Mouse (Mus musculus): ENCODE measurements at regions not wholly inside any gene's neighbourhood (a gene's known extent, or its start where the extent isn't known, plus 50 kb on each side); places are given as distances from the start of the nearest gene placed in this dataset.

DNA sequence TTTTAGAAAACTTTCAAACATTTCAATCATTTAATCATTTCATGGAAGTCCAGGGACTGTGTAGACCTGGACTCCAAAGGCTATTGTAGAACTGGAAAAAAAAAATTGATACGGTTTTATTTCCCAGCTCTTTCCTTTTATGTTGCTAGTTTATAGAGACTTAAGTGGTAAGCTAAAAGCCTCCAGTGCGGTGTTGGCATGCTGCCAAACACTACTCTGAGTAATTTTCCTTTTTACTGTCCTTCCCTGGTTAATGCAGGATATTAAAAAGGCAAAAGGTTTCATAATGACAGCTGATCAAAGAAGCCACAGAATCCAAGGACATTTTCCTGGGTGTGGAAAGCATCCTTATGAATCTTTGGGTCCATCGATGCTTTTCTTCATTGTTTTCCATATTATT lies 53.8 kb upstream of the Kcnab1 start:
- Histone ChIP-seq H3K4me1 (ENCODE audit: control insufficient read depth, insufficient read depth, low read length) (peaks cover 4% of the 10 kb centered on the region; the same call in 1 of the 2 replicates), H3K27me3 (ENCODE audit: control insufficient read depth, insufficient read depth, low read length) (no peaks in the 10 kb centered on the region), H3K9ac (ENCODE audit: low read depth, low read length, severe bottlenecking) (no peak overlapping the region), H3K4me3 (replicated peaks; ENCODE audit: low read length) (no peak overlapping the region), H3K9me3 (ENCODE audit: control insufficient read depth, low read length) (no peaks in the 10 kb centered on the region), H3K36me3 (ENCODE audit: control insufficient read depth, insufficient read depth, low read length) (no peaks in the 10 kb centered on the region), H3K27ac (replicated peaks; ENCODE audit: low read depth, low read length) (no peak overlapping the region), H3K4me2 (replicated peaks; ENCODE audit: low read depth, low read length, severe bottlenecking) (no peak overlapping the region)
- ATAC-seq (ENCODE audit: low FRiP score, low read depth) (no peak), DNase-seq (ENCODE audit: low spot score) (peak; percentile 34)
- no peak for TF ChIP-seq POLR2A (IDR thresholded peaks at IDR 0.05; ENCODE audit: borderline replicate concordance, extremely low read depth, insufficient read depth, insufficient read length)
- WGBS, result 27% methylated on average over 3 of the region's 3 CpGs

Data from limb, embryonic 14.5 days (tissue).